Mouse (Mus musculus): ENCODE data around the gene Hp1bp3. TPM values are rescaled to one million over a fixed set of nuclear protein-coding genes. Genes with fewer than 3 reads are reported as not detected.

Hp1bp3 gene
- polyA plus RNA-seq, 2 experiments, result 34.7 to 36.1 TPM

GRCm38 (mm10) chr4:138257116-138257687, 41.1 kb downstream of the Hp1bp3 start:
- Histone ChIP-seq H3K9me3 (ENCODE audit: control insufficient read depth, low read length) (no peaks in the 10 kb centered on the region), H3K4me3 (ENCODE audit: insufficient read depth in 1 of 2, low read depth in 2 of 2, low read length in 2 of 2) (no peak overlapping the region), H3K27me3 (ENCODE audit: control insufficient read depth, insufficient read depth, low read length) (peaks cover 2% of the 10 kb centered on the region; the same call in 1 of the 2 replicates), H3K4me1 (replicated peaks; ENCODE audit: control insufficient read depth in 2 of 2, insufficient read depth in 2 of 2, low read length in 1 of 2) (no peaks in the 10 kb centered on the region), H3K36me3 (replicated peaks; ENCODE audit: control insufficient read depth, insufficient read depth, low read depth) (no peaks in the 10 kb centered on the region), H3K27ac (no peak overlapping the region), H3K4me2 (ENCODE audit: low read depth) (no peak overlapping the region), H3K9ac (replicated peaks) (no peak overlapping the region)
- no peak for TF ChIP-seq EP300 (IDR thresholded peaks at IDR 0.05; ENCODE audit: low read depth)
- no peak for TF ChIP-seq CTCF (IDR thresholded peaks at IDR 0.05; ENCODE audit: low read depth)
- no peak for ATAC-seq (ENCODE audit: insufficient read depth)
- no peak for DNase-seq (ENCODE audit: low read depth in 3 of 3, low spot score in 3 of 3)
- WGBS (ENCODE audit: insufficient replicate concordance), result 36% methylated on average over 22 of the region's 22 CpGs

- Histone ChIP-seq H3K36me3 (replicated peaks; ENCODE audit: control insufficient read depth, insufficient read depth, low read depth) (no peaks in the 10 kb centered on the region), H3K4me1 (replicated peaks; ENCODE audit: control insufficient read depth in 2 of 2, insufficient read depth in 2 of 2, low read length in 1 of 2) (peaks cover 0 to 4% of the 10 kb centered on the region in 2 experiments; a peak in 1 of 4 replicates), H3K9ac (replicated peaks) (no peak overlapping the region), H3K4me3 (ENCODE audit: insufficient read depth in 1 of 2, low read depth in 2 of 2, low read length in 2 of 2) (no peak overlapping the region), H3K27me3 (ENCODE audit: control insufficient read depth, insufficient read depth, low read length) (no peaks in the 10 kb centered on the region; the same call in 1 of the 2 replicates), H3K4me2 (ENCODE audit: low read depth) (no peak overlapping the region), H3K27ac (no peak overlapping the region), H3K9me3 (ENCODE audit: control insufficient read depth, low read length) (no peaks in the 10 kb centered on the region)
- DNase-seq (ENCODE audit: low read depth in 3 of 3, low spot score in 3 of 3) (no peak), ATAC-seq (ENCODE audit: insufficient read depth) (no peak)
- WGBS (ENCODE audit: insufficient replicate concordance), result 54% methylated on average over 7 of the region's 7 CpGs
- TF ChIP-seq EP300 (IDR thresholded peaks at IDR 0.05; ENCODE audit: low read depth) (no peak), CTCF (IDR thresholded peaks at IDR 0.05; ENCODE audit: low read depth) (no peak)
Measured at GRCm38 (mm10) chr4:138258663-138259062, 42.6 kb downstream of the Hp1bp3 start.

GRCm38 (mm10) chr4:138259482-138259881, 43.4 kb downstream of the Hp1bp3 start:
- DNase-seq (ENCODE audit: low read depth in 3 of 3, low spot score in 3 of 3), result no peak
- Histone ChIP-seq H3K4me3 (ENCODE audit: insufficient read depth in 1 of 2, low read depth in 2 of 2, low read length in 2 of 2) (no peak overlapping the region), H3K4me1 (replicated peaks; ENCODE audit: control insufficient read depth in 2 of 2, insufficient read depth in 2 of 2, low read length in 1 of 2) (peaks cover 0 to 4% of the 10 kb centered on the region in 2 experiments; a peak in 1 of 4 replicates), H3K27me3 (ENCODE audit: control insufficient read depth, insufficient read depth, low read length) (no peaks in the 10 kb centered on the region; the same call in none of the 2 replicates), H3K4me2 (ENCODE audit: low read depth) (no peak overlapping the region), H3K9ac (replicated peaks) (no peak overlapping the region), H3K36me3 (replicated peaks; ENCODE audit: control insufficient read depth, insufficient read depth, low read depth) (no peaks in the 10 kb centered on the region), H3K9me3 (ENCODE audit: control insufficient read depth, low read length) (no peaks in the 10 kb centered on the region), H3K27ac (no peak overlapping the region)
- no peak for ATAC-seq (ENCODE audit: insufficient read depth)
- WGBS (ENCODE audit: insufficient replicate concordance), result 26% methylated on average over 5 of the region's 5 CpGs
- TF ChIP-seq CTCF (IDR thresholded peaks at IDR 0.05; ENCODE audit: low read depth) (no peak), EP300 (IDR thresholded peaks at IDR 0.05; ENCODE audit: low read depth) (no peak)

- peak overlapping the region; percentile 13; the same call in 1 of the 2 replicates for H3K9ac ChIP-seq (replicated peaks)
Measured at GRCm38 (mm10) chr4:138261843-138262681, 46.0 kb downstream of the Hp1bp3 start.

GRCm38 (mm10) chr4:138267869-138268268, 51.8 kb downstream of the Hp1bp3 start:
- Histone ChIP-seq H3K4me3 (ENCODE audit: insufficient read depth in 1 of 2, low read depth in 2 of 2, low read length in 2 of 2) (no peak overlapping the region), H3K9me3 (ENCODE audit: control insufficient read depth, low read length) (no peaks in the 10 kb centered on the region), H3K36me3 (replicated peaks; ENCODE audit: control insufficient read depth, insufficient read depth, low read depth) (no peaks in the 10 kb centered on the region), H3K4me2 (ENCODE audit: low read depth) (no peak overlapping the region), H3K4me1 (replicated peaks; ENCODE audit: control insufficient read depth in 2 of 2, insufficient read depth in 2 of 2, low read length in 1 of 2) (peaks cover 0 to 1% of the 10 kb centered on the region in 2 experiments; a peak in 1 of 4 replicates), H3K9ac (replicated peaks) (no peak overlapping the region), H3K27ac (no peak overlapping the region), H3K27me3 (ENCODE audit: control insufficient read depth, insufficient read depth, low read length) (no peaks in the 10 kb centered on the region; the same call in none of the 2 replicates)
- ATAC-seq (ENCODE audit: insufficient read depth) (no peak), DNase-seq (ENCODE audit: low read depth in 3 of 3, low spot score in 3 of 3) (no peak)
- WGBS (ENCODE audit: insufficient replicate concordance), result 66% methylated on average over 10 of the region's 10 CpGs
- TF ChIP-seq EP300 (IDR thresholded peaks at IDR 0.05; ENCODE audit: low read depth) (no peak), CTCF (IDR thresholded peaks at IDR 0.05; ENCODE audit: low read depth) (no peak)

More at GRCm38 (mm10) chr4:138261843-138262681, 46.0 kb downstream of the Hp1bp3 start:
- peak; percentile 82 for ATAC-seq (ENCODE audit: insufficient read depth)
- Histone ChIP-seq H3K4me3 (ENCODE audit: insufficient read depth in 1 of 2, low read depth in 2 of 2, low read length in 2 of 2) (peak overlapping the region; percentile 65 to 66), H3K36me3 (replicated peaks; ENCODE audit: control insufficient read depth, insufficient read depth, low read depth) (no peaks in the 10 kb centered on the region), H3K9me3 (ENCODE audit: control insufficient read depth, low read length) (no peaks in the 10 kb centered on the region), H3K4me1 (replicated peaks; ENCODE audit: control insufficient read depth in 2 of 2, insufficient read depth in 2 of 2, low read length in 1 of 2) (peaks cover 0 to 4% of the 10 kb centered on the region in 2 experiments; a peak in 1 of 4 replicates), H3K27me3 (ENCODE audit: control insufficient read depth, insufficient read depth, low read length) (no peaks in the 10 kb centered on the region; the same call in none of the 2 replicates), H3K27ac (no peak overlapping the region), H3K4me2 (ENCODE audit: low read depth) (peak overlapping the region; percentile 75)
- peak; percentile 43 to 54 (median 46) for DNase-seq (ENCODE audit: low read depth in 3 of 3, low spot score in 3 of 3)
- TF ChIP-seq CTCF (IDR thresholded peaks at IDR 0.05; ENCODE audit: low read depth), result 0 out of 2 replicates have a peak, but pooled peaks have one; percentile 27
- no peak for TF ChIP-seq EP300 (IDR thresholded peaks at IDR 0.05; ENCODE audit: low read depth)
- WGBS (ENCODE audit: insufficient replicate concordance), result under 1% methylated on average over 76 of the region's 78 CpGs

Measured in liver, embryonic 14.5 days (tissue).